Mouse (Mus musculus): ENCODE data around the gene Plch2. TPM values are rescaled to one million over a fixed set of nuclear protein-coding genes. Genes with fewer than 3 reads are reported as not detected.
"Not testable (repeated sequence)": the region's sequence is repeated elsewhere in the genome, so short reads cannot be mapped to it uniquely, and the experiment has no call there.

Gene Plch2
- polyA plus RNA-seq, 1 experiment from 2014 or later: 3.6 TPM

- Histone ChIP-seq H3K9ac (peak within 1 kb of the TSS; percentile 95), H3K27ac (peak within 1 kb of the TSS; percentile 93), H3K4me2 (replicated peaks) (peak within 1 kb of the TSS; percentile 98), H3K4me1 (peaks cover 20% of the 10 kb centered on the region), H3K36me3 (peaks cover 28% of the 10 kb centered on the region), H3K27me3 (no peaks in the 10 kb centered on the region), H3K4me3 (peak within 1 kb of the TSS; percentile 98), H3K9me3 (no peaks in the 10 kb centered on the region)
- ATAC-seq (ENCODE audit: insufficient number of reproducible peaks, insufficient read depth, low FRiP score, low TSS enrichment): peak; percentile 93
- under 1% methylated on average over 83 of the region's 85 CpGs for WGBS
These were observed 29.8 kb upstream of the Plch2 start, which contains the start of the genes Rer1 and Morn1 for GRCm38 (mm10) chr4:155086108-155087024. TSS of gene Rer1 (minus strand) at chr4:155086382. TSS of gene Morn1 (plus strand) at chr4:155086577.

GRCm38 (mm10) chr4:155085206-155086107, 28.9 kb upstream of the Plch2 start:
- peak; percentile 41 for ATAC-seq (ENCODE audit: insufficient number of reproducible peaks, insufficient read depth, low FRiP score, low TSS enrichment)
- H3K4me3 ChIP-seq: peak overlapping the region; percentile 98
- no peaks in the 10 kb centered on the region for H3K9me3 ChIP-seq
- peak overlapping the region; percentile 95 for H3K9ac ChIP-seq
- peaks cover 29% of the 10 kb centered on the region for H3K36me3 ChIP-seq
- H3K27ac ChIP-seq: peak overlapping the region; percentile 93
- WGBS: 6% methylated on average over 33 of the region's 35 CpGs
- H3K4me1 ChIP-seq: peaks cover 20% of the 10 kb centered on the region
- H3K27me3 ChIP-seq: no peaks in the 10 kb centered on the region
- peak overlapping the region; percentile 98 for H3K4me2 ChIP-seq (replicated peaks)

- H3K4me2 ChIP-seq (replicated peaks): peak overlapping the region; percentile 98; the same call in 1 of the 2 replicates
- H3K36me3 ChIP-seq: peaks cover 37% of the 10 kb centered on the region
- no peak overlapping the region for H3K4me3 ChIP-seq
- no peak for ATAC-seq (ENCODE audit: insufficient number of reproducible peaks, insufficient read depth, low FRiP score, low TSS enrichment)
- H3K4me1 ChIP-seq: peaks cover 20% of the 10 kb centered on the region
- 90% methylated on average over 7 of the region's 7 CpGs for WGBS
- no peak overlapping the region for H3K9ac ChIP-seq
- no peaks in the 10 kb centered on the region for H3K9me3 ChIP-seq
- no peaks in the 10 kb centered on the region for H3K27me3 ChIP-seq
- no peak overlapping the region for H3K27ac ChIP-seq
These were observed 27.8 kb upstream of the Plch2 start for GRCm38 (mm10) chr4:155084351-155084750.

- Histone ChIP-seq H3K4me2 (replicated peaks) (no peak overlapping the region), H3K27ac (no peak overlapping the region), H3K36me3 (peaks cover 37% of the 10 kb centered on the region), H3K9me3 (no peaks in the 10 kb centered on the region), H3K4me3 (no peak overlapping the region), H3K27me3 (no peaks in the 10 kb centered on the region), H3K9ac (0 out of 2 replicates have a peak overlapping the region, but pooled peaks have one; percentile 9), H3K4me1 (peaks cover 20% of the 10 kb centered on the region)
- ATAC-seq (ENCODE audit: insufficient number of reproducible peaks, insufficient read depth, low FRiP score, low TSS enrichment): no peak
- WGBS: 85% methylated on average over 4 of the region's 4 CpGs
These were observed 27.0 kb upstream of the Plch2 start for GRCm38 (mm10) chr4:155083553-155083952.

- Histone ChIP-seq H3K27ac (no peak overlapping the region), H3K9ac (no peak overlapping the region), H3K4me3 (no peak overlapping the region), H3K4me1 (peaks cover 4% of the 10 kb centered on the region), H3K36me3 (peaks cover 70% of the 10 kb centered on the region), H3K9me3 (no peaks in the 10 kb centered on the region), H3K4me2 (replicated peaks) (no peak overlapping the region), H3K27me3 (no peaks in the 10 kb centered on the region)
- no peak for ATAC-seq (ENCODE audit: insufficient number of reproducible peaks, insufficient read depth, low FRiP score, low TSS enrichment)
- WGBS: 84% methylated on average over 6 of the region's 6 CpGs
These were observed 23.1 kb upstream of the Plch2 start for GRCm38 (mm10) chr4:155079666-155080065.

GRCm38 (mm10) chr4:155078808-155079207, 22.2 kb upstream of the Plch2 start:
- not testable (repeated sequence) for H3K9me3 ChIP-seq; H3K27ac ChIP-seq; H3K9ac ChIP-seq; ATAC-seq (ENCODE audit: insufficient number of reproducible peaks, insufficient read depth, low FRiP score, low TSS enrichment); H3K4me2 ChIP-seq (replicated peaks); H3K27me3 ChIP-seq; H3K4me1 ChIP-seq; H3K4me3 ChIP-seq
- 92% methylated on average over 10 of the region's 10 CpGs for WGBS
- peaks cover 77% of the 10 kb centered on the region for H3K36me3 ChIP-seq

- ATAC-seq (ENCODE audit: insufficient number of reproducible peaks, insufficient read depth, low FRiP score, low TSS enrichment): no peak
- Histone ChIP-seq H3K4me1 (no peaks in the 10 kb centered on the region), H3K9me3 (no peaks in the 10 kb centered on the region), H3K27ac (no peak overlapping the region), H3K9ac (no peak overlapping the region), H3K27me3 (no peaks in the 10 kb centered on the region), H3K4me2 (replicated peaks) (no peak overlapping the region), H3K36me3 (peaks cover 85% of the 10 kb centered on the region), H3K4me3 (no peak overlapping the region)
- 86% methylated on average over 9 of the region's 9 CpGs for WGBS
These were observed 20.1 kb upstream of the Plch2 start for GRCm38 (mm10) chr4:155076677-155077076.

- Histone ChIP-seq H3K27ac (no peak overlapping the region), H3K4me3 (no peak overlapping the region), H3K27me3 (no peaks in the 10 kb centered on the region), H3K4me2 (replicated peaks) (no peak overlapping the region), H3K36me3 (peaks cover 88% of the 10 kb centered on the region), H3K9ac (no peak overlapping the region), H3K4me1 (no peaks in the 10 kb centered on the region), H3K9me3 (no peaks in the 10 kb centered on the region)
- ATAC-seq (ENCODE audit: insufficient number of reproducible peaks, insufficient read depth, low FRiP score, low TSS enrichment): no peak
- WGBS: 91% methylated on average over 2 of the region's 2 CpGs
These were observed 19.2 kb upstream of the Plch2 start for GRCm38 (mm10) chr4:155075813-155076212.

GRCm38 (mm10) chr4:155075137-155075536, 18.6 kb upstream of the Plch2 start:
- Histone ChIP-seq H3K4me2 (replicated peaks) (no peak overlapping the region), H3K36me3 (peaks cover 88% of the 10 kb centered on the region), H3K27ac (no peak overlapping the region), H3K9me3 (no peaks in the 10 kb centered on the region), H3K4me3 (no peak overlapping the region), H3K9ac (no peak overlapping the region), H3K27me3 (no peaks in the 10 kb centered on the region), H3K4me1 (no peaks in the 10 kb centered on the region)
- no peak for ATAC-seq (ENCODE audit: insufficient number of reproducible peaks, insufficient read depth, low FRiP score, low TSS enrichment)
- WGBS: 87% methylated on average over 9 of the region's 9 CpGs

GRCm38 (mm10) chr4:155074418-155074817, 17.8 kb upstream of the Plch2 start:
- Histone ChIP-seq H3K9me3 (no peaks in the 10 kb centered on the region), H3K27me3 (no peaks in the 10 kb centered on the region), H3K27ac (no peak overlapping the region), H3K4me2 (replicated peaks) (no peak overlapping the region), H3K36me3 (peaks cover 88% of the 10 kb centered on the region), H3K4me3 (no peak overlapping the region), H3K9ac (no peak overlapping the region), H3K4me1 (no peaks in the 10 kb centered on the region)
- no peak for ATAC-seq (ENCODE audit: insufficient number of reproducible peaks, insufficient read depth, low FRiP score, low TSS enrichment)
- 77% methylated on average over 9 of the region's 9 CpGs for WGBS

- H3K36me3 ChIP-seq: peaks cover 74% of the 10 kb centered on the region
- ATAC-seq (ENCODE audit: insufficient number of reproducible peaks, insufficient read depth, low FRiP score, low TSS enrichment): no peak
- H3K4me3 ChIP-seq: no peak overlapping the region
- H3K27ac ChIP-seq: no peak overlapping the region
- peaks cover 9% of the 10 kb centered on the region for H3K4me1 ChIP-seq
- no peaks in the 10 kb centered on the region for H3K27me3 ChIP-seq
- no peak overlapping the region for H3K4me2 ChIP-seq (replicated peaks)
- no peaks in the 10 kb centered on the region for H3K9me3 ChIP-seq
- H3K9ac ChIP-seq: no peak overlapping the region
- WGBS: 94% methylated on average over 5 of the region's 5 CpGs
These were observed 14.3 kb upstream of the Plch2 start for GRCm38 (mm10) chr4:155070921-155071320.
